Mouse (Mus musculus): ENCODE measurements around the gene Mapk1ip1l.

Mapk1ip1l gene

DNA sequence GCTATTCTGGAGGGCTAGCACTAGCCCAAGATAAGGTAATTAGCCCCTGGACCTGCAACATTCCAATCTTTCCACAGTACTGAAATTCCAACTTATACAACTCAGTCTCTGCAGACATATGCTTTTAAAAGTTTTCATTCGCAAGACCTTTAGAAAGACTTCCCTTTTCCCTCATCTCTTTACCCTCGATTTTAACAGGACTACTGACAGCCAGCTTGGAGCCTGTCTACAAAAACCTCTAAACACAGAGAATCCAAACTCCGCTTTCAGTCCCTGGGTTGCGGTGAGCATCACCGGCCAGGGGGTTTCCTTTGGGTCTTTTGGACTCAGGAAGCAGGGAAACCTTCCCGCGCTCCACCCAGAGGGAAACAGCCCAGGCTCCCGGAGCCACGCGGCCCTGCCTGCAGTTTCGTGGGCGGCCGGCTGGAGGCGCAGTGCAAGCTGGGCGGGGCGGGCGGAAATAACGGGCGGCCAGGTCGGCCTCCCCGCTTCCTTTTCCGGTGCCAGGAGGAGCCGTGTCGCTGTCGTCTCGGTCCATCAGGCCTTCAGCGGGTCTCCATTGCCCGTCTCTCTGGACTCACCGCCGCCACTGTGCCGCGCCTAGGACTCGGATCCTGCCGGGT, at the start of gene Mapk1ip1l:
Gene Mapk1ip1l (plus strand): TSS at position 482 of the 623 bp plus-strand sequence.
- peak; percentile 86 for DNase-seq (ENCODE audit: low read depth)

DNA sequence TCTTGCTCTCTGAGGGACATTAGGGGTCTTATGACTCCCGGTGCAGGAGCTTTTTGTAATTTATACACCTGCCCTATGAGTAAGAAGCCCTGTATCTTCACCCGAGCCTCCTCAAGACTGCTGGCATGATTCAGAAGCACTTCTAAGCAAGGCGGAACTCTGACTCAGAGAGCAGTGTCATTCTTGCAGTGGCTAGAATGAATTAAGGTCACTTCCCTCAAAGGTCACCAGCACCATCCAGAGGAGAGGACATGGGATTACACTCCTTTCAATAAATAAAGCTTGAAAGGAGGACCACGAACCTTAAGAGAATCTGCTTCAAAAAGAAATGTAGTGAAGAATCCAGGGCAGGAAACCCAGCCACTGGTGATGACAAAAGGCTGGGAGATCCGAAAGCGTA, 48.2 kb upstream of the Mapk1ip1l start:
- DNase-seq (ENCODE audit: low read depth) = peak; percentile 89

DNA sequence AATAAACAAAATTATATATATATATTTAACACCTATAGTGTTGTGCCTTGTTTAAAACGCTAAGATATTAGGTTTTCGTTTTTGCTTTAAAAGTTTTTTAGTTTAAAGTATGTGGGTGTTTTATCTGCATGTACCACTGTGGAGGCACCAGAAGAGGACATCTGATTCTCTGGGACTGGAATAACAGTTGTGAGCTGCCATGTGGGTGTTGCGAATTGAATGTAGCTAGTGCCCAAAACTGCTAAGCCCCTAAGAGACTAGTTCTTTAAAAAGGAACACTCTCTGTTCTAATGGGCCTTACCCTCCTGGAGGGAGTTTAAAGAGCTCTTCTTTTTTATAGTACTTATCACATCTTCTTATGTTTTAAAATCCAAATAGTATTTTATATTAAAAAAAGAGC, 33.2 kb upstream of the Mapk1ip1l start:
- DNase-seq (ENCODE audit: low read depth) = no peak

DNA sequence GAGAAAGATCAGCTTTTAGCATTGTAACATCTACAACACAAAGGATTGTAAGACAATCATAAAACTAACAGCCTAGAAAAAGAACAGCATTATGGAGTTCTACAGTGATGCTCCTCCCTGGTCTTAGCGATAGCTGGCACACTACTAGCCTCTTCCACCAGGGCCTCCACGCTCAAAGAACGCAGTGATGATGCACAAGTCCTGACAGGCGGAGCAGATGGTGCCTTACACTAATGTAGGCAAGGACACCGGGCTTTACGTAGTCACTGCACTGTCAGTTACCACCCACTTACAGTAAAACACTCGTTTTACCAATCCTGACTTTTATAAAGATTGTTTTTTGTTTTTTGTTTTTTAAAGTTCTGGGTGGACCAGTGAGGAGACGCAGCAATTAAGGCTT, 32.2 kb upstream of the Mapk1ip1l start:
- DNase-seq (ENCODE audit: low read depth) = no peak

DNA sequence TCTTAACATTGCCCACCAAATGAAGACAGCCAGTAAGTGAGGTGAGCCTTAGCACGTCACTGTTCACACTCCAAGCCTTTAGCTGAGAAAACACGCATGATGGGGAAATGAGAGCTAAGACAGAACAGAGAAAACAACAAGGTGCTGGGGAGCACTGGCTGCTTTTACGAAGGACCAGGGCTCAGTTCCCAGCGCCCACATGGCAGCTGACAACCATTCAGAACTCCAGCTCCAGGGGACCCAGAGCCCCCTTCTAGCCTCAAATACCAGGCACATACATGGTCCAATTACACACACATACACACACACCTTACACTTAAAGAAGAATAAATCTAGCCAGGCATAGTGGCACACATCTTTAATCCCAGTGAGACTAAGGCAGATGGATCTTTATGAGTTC, 29.0 kb upstream of the Mapk1ip1l start:
- no peak for DNase-seq (ENCODE audit: low read depth)

DNA sequence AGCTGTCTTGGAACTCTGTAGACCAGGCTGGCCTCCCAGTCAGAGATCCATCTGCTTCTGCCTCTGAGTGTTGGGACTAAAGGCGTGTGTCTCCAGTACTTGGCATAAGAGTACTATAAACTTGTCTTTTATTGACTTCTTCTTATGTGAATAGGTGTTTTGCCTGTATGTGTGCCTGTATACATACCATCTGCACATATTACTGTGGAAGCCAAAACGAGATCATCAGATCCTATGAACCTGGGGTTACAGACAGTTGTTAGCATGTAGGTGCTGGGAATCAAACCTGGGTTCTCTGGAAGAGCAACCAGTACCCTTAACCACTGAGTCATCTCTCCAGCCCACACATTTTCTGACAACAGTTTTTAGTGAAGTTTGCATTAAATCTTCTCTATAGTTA, 28.4 kb upstream of the Mapk1ip1l start:
- no peak for DNase-seq (ENCODE audit: low read depth)

DNA sequence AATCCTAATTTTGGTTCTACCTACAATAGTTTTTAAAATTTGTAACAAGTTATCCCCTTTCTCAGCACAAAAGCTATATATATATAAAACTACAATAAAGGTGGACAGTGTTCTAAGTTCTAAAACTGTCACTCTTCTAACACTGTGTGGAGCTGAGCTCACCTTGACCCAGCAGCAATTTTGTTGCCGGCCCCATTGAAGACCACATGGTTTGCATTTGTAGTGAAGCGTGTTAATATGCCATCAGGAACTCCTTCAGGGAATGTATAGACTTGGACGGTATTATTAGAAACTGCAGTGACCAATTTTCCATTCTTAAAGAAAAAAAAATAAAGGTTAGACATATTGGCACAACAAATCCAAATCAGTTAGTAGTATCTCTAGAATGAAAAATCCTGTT, 24.3 kb upstream of the Mapk1ip1l start:
- DNase-seq (ENCODE audit: low read depth) = no peak

DNA sequence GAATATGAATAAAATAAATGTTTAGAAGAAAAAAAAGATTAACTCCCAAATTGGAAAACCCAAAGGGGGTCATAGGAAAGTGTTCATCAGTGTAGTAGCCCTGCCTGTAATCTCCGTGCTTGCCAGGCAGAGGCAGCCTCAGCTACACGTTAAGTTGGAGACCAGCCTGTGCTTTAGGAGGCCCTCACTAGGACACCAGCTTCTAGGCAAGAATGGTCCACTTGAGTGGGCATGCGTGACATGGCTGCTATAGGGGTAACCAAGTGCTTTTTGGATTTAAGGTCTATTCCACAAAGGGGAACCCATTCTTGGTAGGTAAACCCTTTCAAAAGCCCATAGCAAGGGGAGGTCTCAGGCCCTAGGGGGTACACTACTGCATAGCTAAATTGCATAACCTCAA, 22.6 kb upstream of the Mapk1ip1l start:
- DNase-seq (ENCODE audit: low read depth) = peak; percentile 73

DNA sequence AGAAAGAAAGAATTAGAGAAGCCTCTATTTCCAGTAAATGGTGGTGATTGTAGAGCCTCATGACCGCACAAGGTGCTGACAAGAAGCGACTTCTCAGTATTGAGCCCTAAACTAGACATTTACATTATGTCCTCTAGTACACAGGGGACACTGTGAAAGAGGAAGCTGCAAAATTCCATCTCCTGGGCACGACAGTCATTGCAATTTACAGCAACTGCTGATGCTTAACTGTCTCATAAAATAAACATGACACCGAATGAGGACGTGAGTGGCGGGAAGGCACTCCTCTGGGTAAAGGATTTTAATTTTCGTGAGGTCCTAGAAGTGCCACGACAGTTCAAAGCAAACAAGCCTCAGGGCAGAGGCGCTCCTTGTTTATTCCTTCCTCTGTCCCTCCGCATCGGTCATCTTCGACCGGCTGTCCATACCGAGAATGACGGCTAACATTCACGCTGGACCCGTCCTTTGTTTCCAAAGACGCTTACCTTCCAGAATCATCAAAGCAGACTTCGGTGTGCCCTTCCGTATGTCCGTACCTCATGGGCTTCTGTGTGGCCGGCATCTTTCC, 21.9 kb upstream of the Mapk1ip1l start:
- DNase-seq (ENCODE audit: low read depth) = peak; percentile 71

DNA sequence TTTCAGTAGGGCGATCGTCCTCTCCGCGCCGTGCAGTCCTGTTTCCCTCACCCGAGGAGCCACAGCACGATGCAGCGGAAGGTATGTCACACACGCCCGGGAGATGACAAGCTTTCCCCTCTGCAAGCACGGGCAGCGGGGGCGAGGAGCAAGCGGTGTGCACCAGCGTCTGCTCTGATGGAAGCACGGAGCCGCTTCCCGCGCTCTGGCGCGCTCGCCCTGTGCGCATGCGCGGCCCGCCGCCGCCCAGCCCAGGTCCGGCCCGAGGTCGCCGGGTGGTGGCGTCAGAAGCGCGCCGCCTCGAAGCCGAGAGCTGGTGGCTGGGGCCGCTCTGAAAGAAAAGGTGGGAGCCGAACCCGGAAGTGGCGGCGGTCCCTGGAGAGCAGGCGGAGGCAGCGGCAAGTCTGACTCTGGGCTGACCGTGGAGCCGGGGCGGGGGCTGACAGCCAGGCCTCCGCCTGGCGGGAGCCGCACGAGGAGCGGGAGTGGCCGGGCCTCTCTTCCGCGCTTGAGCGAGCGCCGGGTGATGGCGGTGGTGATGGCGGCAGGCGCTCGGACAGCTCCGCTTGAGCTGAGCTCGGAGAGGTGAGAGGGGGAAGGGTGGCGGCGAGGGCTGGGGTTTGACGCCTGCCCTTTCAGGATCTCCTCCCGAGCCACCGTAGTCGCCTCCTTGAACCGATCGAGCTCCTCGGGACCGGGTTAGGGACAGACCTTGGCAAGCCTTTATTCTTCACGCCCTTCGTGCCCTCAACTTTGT, 21.3 kb upstream of the Mapk1ip1l start, which contains the start of the genes Wdhd1 and Socs4:
Gene Wdhd1 (minus strand): TSS at position 221 of the 757 bp plus-strand sequence.
Gene Socs4 (plus strand): TSS at position 295 of the 757 bp plus-strand sequence.
- peak; percentile 93 for DNase-seq (ENCODE audit: low read depth)

DNA sequence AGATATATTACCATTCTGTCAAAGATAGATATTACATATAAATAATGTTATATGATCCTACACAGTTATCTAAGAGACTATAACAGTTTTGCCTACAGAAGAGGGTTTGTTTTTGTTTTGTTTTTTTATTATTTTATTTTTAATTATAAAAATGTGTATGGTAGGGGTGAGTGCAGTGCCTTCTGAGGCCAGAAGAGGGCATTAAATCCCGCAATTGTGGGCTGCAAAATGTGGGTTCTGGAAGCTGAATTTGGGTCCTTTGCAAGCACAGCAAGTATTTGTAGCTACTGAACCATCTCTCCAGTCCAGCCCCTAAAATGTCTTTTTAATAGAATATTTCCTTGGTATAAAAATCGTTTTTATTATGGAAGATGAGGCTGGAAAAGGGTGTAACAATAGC, 19.0 kb upstream of the Mapk1ip1l start:
- DNase-seq (ENCODE audit: low read depth) = no peak

DNA sequence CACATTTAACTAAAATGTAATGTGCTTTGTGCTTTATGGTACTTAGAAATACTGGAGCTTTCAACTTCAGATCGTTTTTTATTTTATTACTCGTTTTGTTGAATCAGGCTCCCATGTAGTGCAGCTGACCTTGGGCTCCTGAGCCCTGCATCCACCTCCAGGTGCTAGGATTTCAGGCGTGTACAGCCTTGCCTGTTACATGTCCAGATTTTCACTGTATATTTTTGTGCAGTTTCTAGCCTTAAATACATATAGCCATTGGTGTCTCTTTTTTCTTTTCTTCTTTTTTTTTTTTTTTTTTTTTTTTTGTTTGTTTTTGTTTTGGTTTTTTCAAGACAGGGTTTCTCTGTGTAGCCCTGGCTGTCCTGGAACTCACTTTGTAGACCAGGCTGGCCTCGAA, 16.5 kb upstream of the Mapk1ip1l start:
- no peak for DNase-seq (ENCODE audit: low read depth)

DNA sequence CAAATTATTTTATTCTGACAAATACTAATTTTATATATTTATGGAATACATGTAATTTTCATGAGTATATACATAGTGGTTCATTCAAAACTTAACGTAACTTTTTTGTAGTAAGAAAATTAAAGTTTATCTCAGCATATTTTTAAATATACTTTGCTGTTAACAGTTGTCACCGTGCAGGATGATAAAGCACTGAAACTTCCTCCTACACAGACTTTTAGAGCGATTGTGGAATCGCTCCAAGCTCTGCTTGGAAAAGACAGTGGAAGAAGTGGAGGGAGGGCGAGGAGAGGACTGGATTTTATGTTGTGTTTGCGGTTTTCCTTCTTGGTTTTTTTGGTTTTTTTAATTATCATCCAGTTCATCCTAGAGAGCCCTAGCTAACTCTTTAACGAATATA, 14.5 kb upstream of the Mapk1ip1l start:
- DNase-seq (ENCODE audit: low read depth) = no peak

DNA sequence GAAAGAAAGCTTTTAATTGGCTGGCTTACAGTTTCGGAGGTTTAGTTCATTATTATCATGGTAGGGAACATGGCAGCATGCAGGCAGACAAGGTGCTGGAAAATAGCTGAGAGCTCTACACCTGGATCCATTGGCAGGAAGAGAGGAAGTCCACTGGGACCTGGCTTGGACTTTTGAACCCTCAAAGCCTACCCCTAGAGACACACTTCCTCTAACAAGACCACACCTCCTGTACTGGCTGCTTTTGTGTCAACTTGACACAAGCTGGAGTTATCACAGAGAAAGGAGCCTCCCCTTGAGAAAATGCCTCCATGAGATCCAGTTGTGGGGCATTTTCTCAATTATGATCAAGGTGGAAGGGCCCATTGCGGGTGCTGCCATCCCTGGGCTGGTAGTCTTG, 12.8 kb upstream of the Mapk1ip1l start:
- no peak for DNase-seq (ENCODE audit: low read depth)

DNA sequence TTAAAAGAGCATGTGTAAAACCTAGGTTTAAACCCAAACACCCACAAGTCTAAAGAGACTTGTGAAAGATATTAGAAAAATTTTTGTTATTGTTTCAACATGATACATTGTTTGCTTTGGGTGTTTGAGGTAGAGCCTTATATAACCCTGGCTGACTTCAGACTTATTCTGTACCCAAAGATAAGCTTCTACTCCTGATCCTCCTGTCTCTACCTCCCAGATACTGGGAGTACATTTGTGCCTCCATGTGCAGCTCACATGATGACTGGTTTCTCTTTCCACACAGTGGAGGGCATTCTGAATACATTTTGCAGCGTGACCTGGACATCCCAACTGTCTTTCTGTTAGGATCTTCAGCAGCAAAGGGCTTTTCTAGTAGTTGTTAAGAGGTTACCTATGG, 11.9 kb upstream of the Mapk1ip1l start:
- DNase-seq (ENCODE audit: low read depth) = no peak

DNA sequence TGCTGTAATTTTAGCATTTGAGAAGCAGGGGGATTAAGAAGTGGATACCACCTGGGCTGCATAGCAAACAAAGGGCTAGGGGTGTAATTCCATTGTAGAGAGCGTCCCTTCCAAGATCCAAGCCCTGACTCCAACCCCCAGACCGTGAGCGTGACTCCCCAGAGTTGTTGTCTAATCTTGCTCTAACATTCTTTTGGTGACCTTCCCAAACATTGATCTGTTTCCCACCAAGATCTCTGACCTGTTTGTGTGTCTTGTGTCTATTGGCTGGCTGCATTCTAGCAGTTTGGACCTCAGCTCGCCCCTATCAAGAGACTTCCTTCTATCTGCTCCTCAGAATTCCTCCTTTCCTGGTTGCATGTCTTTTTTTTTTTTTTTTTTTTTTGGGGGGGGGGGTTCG, 11.0 kb upstream of the Mapk1ip1l start:
- no peak for DNase-seq (ENCODE audit: low read depth)

DNA sequence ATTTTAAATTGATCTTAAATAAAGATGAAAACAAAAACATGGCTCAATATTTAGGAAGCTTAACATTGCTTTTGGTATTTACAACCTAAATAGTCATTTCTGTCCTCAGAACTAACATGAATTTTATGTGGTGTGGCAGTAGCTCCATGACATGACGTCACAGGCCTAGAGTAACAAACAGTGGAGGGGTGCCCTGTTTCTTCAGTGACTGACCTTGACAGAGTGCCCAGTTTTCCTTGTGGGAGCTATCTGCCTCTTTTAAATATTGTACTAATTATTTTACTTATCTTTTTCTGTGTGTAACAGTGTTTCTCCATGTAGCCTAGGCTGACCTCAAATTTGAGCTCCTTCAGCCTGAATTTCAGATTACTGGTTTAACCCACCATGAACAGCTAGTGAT, 6.3 kb upstream of the Mapk1ip1l start:
- no peak for DNase-seq (ENCODE audit: low read depth)

DNA sequence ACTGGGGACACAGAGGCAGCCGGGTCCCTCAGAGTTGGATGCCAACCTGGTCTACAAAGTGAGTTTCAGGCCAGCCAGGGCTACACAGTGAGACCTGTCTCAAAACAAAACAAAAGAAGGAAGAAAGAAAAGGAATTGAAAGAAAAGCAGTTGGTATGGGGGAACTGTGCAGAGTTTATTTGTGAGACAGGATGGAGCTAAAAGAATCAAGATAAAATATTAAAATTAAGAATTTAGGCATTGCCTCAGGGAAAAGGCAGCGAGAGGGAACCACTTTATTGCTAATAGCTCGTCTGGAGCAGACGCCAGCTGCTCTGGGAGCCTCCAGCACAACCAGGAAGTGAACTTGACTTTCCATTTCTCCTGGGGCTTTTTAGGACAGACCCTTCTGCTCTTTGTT, 3.9 kb upstream of the Mapk1ip1l start:
- no peak for DNase-seq (ENCODE audit: low read depth)

DNA sequence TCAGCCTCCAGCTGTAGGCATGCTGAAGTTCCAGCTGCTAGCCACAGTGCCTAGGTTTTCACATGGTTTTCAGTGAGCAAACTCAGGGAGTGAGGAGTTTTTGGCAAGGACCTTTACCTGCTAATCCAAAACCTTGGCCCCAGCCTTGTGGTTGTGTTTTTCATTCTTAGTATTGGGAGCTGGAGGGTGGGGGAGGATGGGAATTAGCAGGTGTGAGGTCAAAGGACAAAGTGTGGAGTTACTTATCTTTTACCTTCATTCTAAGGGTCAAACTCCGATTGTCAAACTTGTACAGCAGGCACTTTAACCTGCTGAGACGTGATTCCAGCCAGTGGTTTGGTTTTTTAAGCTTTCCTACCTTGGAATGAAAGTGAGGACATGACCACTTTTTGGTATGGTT, 1.8 kb upstream of the Mapk1ip1l start:
- no peak for DNase-seq (ENCODE audit: low read depth)

DNA sequence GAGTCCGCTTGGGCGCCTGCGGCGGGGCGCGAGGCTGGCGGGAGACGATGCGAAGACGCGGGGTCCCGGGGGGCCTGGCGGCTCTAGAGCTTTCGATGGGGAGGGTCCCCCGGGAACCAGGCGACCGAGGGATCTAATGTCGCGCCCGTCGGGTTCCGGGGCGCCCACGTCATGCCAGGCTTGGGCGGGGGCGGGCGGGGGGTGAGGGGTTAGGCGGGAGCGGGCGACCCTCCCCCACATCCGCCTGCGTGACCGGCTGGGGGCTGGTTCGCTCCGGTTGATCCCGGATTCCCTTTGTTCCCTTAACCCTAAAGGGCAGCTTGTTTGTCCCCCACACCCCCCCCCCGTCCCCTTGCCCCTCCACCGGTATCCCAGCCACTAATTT, 334 bp downstream of the Mapk1ip1l start:
- no peak for DNase-seq (ENCODE audit: low read depth)

DNA sequence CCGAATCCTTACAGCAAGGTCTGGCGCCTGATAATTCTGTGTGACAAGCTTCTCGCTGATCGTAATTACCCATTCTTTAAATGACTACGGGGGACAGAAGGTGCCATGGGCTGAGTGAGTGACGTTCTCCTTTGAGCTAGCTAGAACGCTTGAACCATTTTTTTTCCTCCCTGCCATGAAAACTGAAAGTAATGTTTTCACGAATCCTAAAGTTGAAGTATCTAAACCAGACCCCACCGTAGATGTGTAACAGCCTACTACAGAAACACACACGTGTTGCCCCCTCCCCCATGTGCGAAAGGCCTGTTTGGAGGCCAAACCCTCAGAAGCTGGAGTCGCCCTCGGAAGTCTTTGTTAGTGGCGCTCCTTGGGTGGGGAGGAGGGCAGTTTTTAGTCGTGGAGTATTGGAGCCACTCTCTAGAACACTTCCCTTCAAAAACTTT, 774 bp downstream of the Mapk1ip1l start:
- peak; percentile 66 for DNase-seq (ENCODE audit: low read depth)

DNA sequence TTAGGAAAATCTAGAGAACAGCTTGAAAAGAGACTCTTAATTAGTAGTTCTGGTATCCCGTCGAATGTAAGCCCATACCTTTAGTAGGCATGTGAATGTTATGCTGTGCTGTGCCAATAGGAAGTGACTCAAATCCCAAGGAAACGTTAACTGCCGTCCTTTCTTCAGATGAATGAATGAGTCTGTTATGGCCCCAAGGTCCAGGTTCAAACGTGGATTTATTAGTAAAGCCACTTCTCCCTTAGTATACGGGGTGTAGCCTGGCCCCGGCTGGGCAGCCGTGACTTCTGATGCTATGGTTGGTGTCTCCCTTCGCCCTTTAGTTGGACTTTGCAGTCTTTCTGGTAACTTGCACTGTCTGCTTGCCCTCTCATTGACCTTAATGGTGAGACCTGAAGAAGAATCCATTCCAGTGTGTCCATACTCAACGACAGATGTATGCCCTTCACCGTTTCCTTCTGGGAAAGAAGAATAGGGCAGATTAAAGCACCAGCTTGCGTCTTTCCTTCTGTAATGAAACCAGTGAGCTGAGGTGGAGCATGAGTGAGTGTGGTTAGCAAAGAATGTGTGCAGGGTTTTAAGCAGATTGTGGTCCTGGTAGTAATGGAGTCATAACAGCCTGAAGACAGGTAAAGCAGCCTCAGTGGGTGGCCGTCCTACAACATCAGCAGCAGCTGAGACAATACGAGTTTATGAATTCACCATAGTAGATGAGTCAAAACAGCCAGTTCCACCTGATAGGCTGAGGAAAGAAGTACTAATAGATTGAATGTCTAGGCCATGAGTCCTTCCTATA, 5.0 kb downstream of the Mapk1ip1l start:
- peak; percentile 32 for DNase-seq (ENCODE audit: low read depth)

Measured in 416B (cell line).